Mouse (Mus musculus) common myeloid progenitor, adult 5-6 weeks (primary cell): ENCODE measurements around the gene Slc15a3. TPM values are rescaled to one million over a fixed set of nuclear protein-coding genes. Genes with fewer than 3 reads are reported as not detected.

ENCODE experiments used
- ATAC-seq: replicated peaks from 2 replicates; pipeline ENCODE4 v1.8.0; 2016; ENCODE audit warnings: low read depth, mild to moderate bottlenecking, moderate TSS enrichment, inconsistent platforms; ENCODE audit not compliant: poor library complexity, severe bottlenecking
- total RNA-seq: library from RNA; stranded (forward); fragments of 200-1000, 187-1606 nt; gene quantifications from 2 replicates; pipeline ENCODE4 v1.2.3, GENCODE M21; 2017

Slc15a3 gene
- total RNA-seq, 1 experiment from 2014 or later: not detected

- ATAC-seq: no peak
These were observed 26.8 kb downstream of the Slc15a3 start for GRCm38 (mm10) chr19:10866351-10866750.

DNA sequence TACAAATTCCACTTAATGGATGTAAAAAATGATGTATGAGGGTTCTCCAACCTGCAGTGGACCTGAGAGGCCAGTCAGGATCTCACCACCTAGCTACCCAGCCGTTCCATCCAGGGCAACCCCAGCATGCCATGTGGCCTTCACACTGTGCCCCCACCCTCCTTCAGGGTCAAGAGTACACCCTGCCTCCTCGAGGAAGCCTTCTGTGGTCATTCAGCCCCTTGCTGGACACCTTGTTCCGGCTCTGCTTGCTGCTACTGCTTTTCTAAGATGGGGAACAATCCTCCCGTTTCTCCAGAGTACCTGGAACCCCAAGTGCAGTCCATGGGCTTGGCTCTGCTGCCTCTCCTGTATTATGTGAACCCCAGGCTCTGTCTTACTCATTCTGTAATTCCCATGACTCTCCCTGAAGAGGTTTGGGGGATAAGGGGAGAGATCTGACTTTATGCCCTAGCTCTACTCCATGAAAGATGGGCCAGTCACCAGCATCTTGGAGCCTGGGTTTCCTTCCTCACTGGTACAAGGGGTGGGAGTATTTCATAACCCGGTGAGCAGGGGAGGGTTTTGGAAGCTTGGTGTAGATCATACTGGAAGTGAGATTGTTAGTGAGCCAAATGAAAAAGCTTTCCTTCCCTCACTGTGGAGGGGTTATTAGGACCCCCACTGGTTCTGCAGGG lies 28.6 kb downstream of the Slc15a3 start:
- no peak for ATAC-seq

DNA sequence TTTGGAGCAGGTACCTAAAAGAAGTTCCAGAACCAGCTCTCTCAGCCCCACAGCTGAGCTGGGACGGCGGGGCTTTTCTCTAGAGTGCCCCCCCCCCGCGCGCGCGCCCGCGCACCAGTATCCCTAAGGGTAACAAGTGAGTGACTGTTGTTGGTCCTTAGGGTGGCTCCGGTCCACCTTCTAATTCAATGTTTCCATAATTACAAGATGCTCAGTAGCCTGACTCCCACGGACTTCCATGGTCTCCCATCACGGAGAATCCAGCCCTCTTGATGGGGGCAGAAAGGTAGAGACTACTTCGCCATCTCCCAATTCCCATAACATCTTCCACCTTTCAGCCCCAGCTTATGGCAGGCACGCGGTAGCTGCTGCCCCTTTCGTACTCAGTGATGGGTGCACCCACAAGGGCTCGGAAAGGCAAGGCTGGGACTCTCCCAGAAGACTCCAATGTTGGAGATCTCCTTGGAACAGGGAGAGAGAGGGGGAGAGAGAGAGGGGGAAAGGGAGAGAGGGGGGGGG lies 29.2 kb downstream of the Slc15a3 start:
- no peak for ATAC-seq

DNA sequence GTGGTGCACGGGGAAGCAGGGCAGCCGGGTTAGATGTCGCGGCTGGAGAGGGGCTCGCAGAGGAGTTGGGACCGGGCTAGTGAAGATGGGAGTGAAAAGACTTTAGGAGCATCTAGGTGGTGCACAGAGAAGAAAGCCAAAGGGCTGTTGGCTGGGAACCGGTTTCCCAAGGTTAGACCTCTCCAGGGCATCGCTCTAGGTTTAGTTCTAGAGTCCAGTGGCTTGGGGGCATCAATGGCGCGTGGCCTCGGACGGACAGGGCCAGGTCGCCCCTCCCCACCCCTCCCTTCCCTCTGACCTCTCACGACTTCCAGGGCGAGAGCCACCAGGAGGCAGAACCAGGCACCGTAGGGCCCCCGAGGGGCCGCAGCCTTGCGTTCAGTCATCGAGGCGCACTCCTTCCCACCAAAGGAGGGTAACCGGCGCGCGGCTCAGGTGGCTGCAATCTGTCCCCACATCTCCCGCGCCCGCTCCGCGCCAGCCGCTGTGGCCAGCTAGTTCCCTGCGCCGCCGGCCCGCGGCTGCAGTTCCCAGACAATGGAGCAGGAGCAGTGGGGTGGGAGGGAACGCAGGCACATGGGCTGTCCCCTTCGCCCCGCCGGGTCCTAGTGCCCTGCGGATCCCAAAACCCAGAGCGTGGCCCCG lies 29.8 kb downstream of the Slc15a3 start:
- ATAC-seq: peak; percentile 65

GRCm38 (mm10) chr19:10869886-10870527 lies 30.5 kb downstream of the Slc15a3 start, which contains the start of gene Tmem132a:
Tmem132a (minus strand) TSS chr19:10869940.
- ATAC-seq: no peak

DNA sequence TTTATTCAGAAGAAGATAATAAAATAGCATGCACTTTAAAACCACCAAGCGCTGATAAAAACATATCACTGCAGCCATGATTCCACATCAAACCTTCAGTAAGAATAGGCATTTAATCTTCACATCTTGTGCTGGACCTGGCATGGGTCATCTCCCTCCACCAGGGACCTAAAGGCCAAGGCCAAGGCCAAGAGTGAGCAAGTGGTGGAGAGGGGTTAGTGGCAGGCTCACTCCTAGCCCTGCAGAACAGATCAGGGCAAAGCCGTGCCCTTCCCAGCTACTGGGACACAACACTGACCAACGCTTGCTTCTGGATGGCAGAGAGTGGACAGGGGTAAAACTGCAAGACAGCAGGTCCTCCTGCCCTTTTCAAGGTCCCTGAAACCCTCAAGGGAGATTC lies 31.1 kb downstream of the Slc15a3 start:
- ATAC-seq: no peak

- no peak for ATAC-seq
These were observed 31.9 kb downstream of the Slc15a3 start for GRCm38 (mm10) chr19:10871328-10871961.

DNA sequence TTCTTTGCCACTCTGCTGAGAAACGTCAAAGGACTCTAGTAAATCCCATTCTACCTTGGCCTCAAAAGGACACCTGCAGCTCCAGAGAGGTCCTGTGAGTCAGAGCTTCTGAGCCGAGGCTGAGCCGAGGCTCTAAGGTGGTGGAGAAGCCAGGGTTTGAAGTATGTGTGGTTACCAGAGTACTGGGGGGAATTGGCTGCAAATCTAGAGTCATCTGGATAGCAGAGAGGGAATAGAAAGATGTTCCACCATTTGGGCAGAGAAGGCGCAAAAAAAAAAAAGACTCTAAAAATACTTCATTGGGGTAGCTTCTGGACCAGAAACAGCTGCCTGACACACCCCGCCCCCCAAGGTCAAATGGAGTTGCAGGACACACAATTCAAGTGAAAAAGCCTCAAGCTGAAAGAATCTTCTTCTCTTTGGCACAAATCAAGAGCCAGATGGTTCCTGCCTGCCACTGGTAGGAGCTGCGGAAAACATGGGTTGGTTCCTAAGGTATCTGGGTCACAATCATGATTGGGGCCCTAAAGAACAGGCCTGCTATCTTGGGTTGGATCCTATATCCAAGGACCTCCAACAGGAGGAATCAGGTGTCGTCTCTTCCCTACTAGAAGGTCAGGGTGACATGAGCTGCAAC lies 38.8 kb downstream of the Slc15a3 start:
- ATAC-seq: no peak

GRCm38 (mm10) chr19:10880085-10880974 lies 40.8 kb downstream of the Slc15a3 start:
- peak; percentile 90 for ATAC-seq

DNA sequence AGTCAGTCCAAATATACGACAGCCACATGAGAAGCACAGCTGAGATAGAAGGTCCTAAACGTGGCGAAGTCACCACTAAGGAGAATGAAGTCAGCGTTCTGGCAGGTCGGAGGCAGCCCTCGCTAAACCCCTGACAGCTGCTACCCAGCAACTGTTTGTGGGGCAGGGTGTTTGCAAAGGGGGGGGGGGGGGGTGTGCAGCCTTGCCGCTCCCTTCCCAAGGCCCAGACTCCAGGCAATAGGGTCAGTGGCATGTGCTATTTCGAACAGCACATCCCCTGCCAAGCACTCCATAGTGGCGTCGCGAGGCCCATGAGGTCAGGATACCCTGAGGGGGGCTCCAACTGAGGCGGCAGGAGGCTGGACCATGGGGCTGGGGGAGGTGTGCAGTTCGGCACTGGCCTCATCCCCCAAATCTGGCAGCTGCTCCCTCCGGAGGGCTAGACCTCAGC lies 41.5 kb downstream of the Slc15a3 start:
- ATAC-seq: 0 out of 2 replicates have a peak, but pooled peaks have one; percentile 1

DNA sequence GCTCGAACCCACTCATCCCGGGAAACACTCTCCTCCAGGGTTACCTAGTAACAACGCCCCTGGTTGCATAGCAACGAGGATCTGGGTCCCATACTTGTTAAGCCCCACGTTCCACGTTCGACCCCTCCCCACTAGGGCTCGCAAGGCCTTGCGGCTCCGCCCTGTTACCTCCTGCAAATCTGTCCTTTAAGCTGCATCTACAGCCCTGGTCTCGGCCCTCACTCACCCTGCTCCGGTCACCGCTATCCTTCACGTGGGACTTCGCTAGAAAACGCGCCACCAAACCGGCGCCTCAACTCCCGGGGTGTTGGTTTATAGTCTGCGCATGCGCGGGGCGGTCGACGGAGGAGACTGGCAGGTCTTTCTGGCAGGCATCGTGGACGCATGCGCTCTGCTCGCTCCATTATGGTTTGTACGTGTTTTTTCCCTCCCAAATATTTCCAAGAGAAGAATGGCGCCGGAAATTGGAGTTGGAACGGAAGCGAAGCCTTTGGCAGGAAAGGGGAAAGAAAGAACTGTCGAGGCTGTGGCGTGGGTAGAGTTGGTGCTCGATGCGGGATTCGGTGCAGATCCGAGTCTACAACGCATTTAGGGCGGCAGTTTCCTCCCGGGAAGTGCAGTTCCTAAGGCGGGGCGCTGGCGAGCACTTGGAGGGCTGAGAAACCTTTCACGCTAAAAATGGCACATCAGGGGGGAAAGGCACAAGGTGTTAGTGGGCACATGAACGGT lies 42.1 kb downstream of the Slc15a3 start, which contains the start of gene Tmem109:
TSS of gene Tmem109 (minus strand) at position 576 of the 729 bp plus-strand sequence.
- peak; percentile 85 for ATAC-seq

- ATAC-seq: no peak
These were observed 52.7 kb downstream of the Slc15a3 start for GRCm38 (mm10) chr19:10892201-10892600.

DNA sequence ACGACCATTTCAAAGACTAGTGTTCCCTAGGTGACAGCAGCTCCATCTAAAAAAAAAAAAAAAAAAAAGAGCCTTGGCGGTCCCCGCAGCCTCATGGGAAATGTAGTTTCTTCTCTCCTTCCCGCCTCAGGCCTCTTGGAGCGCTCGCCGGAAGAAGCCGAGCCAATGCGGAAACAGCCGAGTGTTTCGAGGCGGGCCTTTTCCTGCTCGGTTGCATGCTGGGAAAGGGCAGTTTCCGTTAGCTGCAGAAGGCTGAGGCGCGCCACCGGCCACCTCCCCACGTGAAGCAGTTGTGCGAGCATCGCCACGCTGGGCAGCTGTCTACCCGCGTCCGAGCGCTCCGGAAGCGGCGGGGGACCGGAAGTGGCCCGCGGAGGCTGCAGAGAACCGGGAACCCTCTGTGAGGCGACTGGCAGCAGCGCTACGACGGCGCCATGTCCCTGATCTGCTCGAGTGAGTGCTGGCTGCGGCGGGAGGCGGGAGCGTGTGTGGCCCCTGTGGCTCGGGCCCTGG lies 55.5 kb downstream of the Slc15a3 start, which contains the start of gene Prpf19:
TSS of gene Prpf19 (plus strand) at position 216 of the 513 bp plus-strand sequence.
- ATAC-seq: peak; percentile 96

- no peak for ATAC-seq
These were observed 56.2 kb downstream of the Slc15a3 start for GRCm38 (mm10) chr19:10895708-10896107.

DNA sequence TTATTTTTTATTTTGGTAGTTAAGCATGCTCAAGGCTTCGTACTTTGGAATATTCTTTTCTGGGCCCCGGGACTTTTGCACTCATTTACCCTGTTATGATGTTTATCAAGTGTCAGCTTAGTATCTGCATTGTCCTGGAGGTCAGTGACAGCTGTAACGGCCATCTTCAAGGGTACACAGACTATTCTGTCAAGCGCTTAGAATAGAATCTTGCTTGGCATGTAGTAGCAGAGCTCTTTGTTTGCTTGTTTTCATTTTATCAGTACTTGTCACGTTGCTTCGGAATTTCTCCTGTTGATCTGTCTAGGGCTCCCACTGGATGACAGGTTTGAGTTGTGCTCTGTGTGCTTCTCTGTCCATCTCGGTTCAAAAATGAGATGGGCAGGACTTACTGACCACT lies 57.3 kb downstream of the Slc15a3 start:
- ATAC-seq: no peak

GRCm38 (mm10) chr19:10897491-10897890 lies 58.0 kb downstream of the Slc15a3 start:
- no peak for ATAC-seq

DNA sequence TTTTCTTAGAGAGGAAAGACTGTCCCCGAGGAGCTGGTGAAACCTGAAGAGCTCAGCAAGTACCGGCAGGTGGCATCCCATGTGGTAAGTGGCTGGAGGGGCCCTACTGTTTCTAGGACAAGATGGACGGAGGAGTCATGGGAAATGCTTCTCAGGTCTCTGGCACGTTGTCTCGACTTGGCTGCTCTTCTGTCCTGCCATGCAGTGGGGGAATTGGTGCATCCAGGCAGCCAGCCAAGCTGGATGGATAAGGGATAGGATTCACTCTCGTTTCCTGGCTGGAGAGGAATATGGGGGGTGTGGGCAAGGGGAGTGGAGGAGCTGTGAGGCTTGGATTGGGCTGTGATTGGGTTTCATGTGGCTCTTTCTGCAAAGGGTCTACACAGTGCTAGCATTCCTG lies 60.8 kb downstream of the Slc15a3 start:
- ATAC-seq: no peak

DNA sequence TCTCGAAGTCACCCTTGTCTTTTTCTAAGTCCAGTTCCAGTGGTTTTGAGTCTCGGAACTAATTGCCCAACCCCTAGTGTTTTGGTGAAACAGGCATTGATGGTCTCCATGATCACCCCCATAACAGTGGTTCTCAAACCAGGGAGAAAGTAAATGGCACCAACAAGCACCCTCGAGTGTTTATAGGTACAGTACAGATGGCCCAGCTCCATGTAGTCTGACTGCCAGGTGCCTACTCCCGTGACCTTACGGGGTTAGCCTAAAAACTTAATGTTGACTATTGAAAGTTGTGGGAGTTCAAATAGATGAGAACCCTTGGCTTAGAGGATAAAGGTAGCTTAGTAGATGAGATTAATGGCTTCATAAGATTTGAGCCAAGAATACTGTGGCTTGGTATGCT lies 61.5 kb downstream of the Slc15a3 start:
- no peak for ATAC-seq
